Mouse (Mus musculus) limb, embryonic 11.5 days (tissue): ENCODE measurements around the gene Osbpl11. TPM values are rescaled to one million over a fixed set of nuclear protein-coding genes. Genes with fewer than 3 reads are reported as not detected.

Source experiments
- ATAC-seq: fragments of 200-750 bp; cut with Nextera tagmentation; 2 replicates; pipeline ENCODE4 v1.8.0; 2017; ENCODE audit warnings: low read depth; ENCODE audit not compliant: insufficient number of reproducible peaks, low FRiP score, low TSS enrichment
- DNase-seq: peaks from one replicate; pipeline ENCODE4 v3.0.0-alpha.2; 2015; ENCODE audit warnings: low spot score
- H3K27ac ChIP-seq: fragments of 300-500 bp; sonication (generic); replicated peaks from 2 replicates; pipeline ENCODE4 v1.5.1; 2014; ENCODE audit warnings: low read depth, mild to moderate bottlenecking, low read length
- H3K27me3 ChIP-seq: fragments of 300-500 bp; sonication (generic); 2 replicates; pipeline ENCODE4 v1.6.1; 2014; ENCODE audit warnings: mild to moderate bottlenecking, low read length, mixed read lengths; ENCODE audit not compliant: control insufficient read depth, insufficient read depth
- H3K36me3 ChIP-seq: fragments of 300-500 bp; sonication (generic); 2 replicates; pipeline ENCODE4 v1.6.1; 2014; ENCODE audit warnings: mild to moderate bottlenecking, low read length, moderate library complexity, mixed read lengths; ENCODE audit not compliant: control insufficient read depth, insufficient read depth
- H3K4me1 ChIP-seq: fragments of 300-500 bp; sonication (generic); 2 replicates; pipeline ENCODE4 v1.6.1; 2014; ENCODE audit warnings: low read length, mixed read lengths; ENCODE audit not compliant: control insufficient read depth, insufficient read depth
- H3K4me2 ChIP-seq: fragments of 300-500 bp; sonication (generic); 2 replicates; pipeline ENCODE4 v1.6.1; 2014; ENCODE audit warnings: low read depth, mild to moderate bottlenecking, moderate library complexity; ENCODE audit not compliant: severe bottlenecking
- H3K4me3 ChIP-seq: fragments of 300-500 bp; sonication (generic); 2 replicates; pipeline ENCODE4 v1.5.1; 2014; ENCODE audit warnings: low read depth, low read length
- H3K9ac ChIP-seq: fragments of 300-500 bp; sonication (generic); 2 replicates; pipeline ENCODE4 v1.6.1; 2014; ENCODE audit warnings: mild to moderate bottlenecking, low read length
- H3K9me3 ChIP-seq: fragments of 300-500 bp; sonication (generic); 2 replicates; pipeline ENCODE4 v1.6.1; 2016; ENCODE audit warnings: low read length; ENCODE audit not compliant: control insufficient read depth
- WGBS: fragments of 180-500 bp; shearing (Covaris S2); extraction: QIAGEN DNeasy Blood & Tissue Kit; methylation state at CpG from one replicate; pipeline ENCODE4 v1.1.7; 2014; 5-methylcytosine and 5-hydroxymethylcytosine counted together
- polyA plus RNA-seq: library from polyadenylated mRNA; unstranded; fragments of >200 nt; fragmentation: Nextera tagmentation; extraction: Ambion mirVana; gene quantifications from 2 replicates; pipeline ENCODE4 v1.2.1, GENCODE M21; 2014

Osbpl11 gene
- polyA plus RNA-seq, 1 experiment from 2014 or later, result 23.3 TPM

DNA sequence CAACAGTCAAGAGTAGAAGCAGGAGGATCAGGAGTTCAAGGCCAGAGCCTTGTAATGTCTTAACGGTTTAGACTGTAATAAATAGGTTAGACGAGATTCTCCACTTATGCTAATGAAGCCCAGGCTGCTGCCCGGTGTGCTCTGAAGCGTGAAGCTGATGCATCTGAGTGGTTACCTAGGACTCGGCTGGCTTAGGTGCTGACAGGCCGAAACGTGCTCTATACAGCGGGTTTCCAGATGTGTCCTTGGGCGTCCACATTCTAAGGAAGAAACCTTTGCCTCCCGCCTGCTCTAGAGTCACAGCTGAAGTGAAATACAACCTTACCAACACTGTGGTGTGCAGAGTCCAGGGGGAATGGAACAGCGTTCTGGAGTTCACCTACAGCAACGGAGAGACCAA, 49.3 kb downstream of the Osbpl11 start:
- ATAC-seq (no peak), DNase-seq (no peak)
- Histone ChIP-seq H3K4me3 (no peak overlapping the region), H3K9ac (no peak overlapping the region), H3K9me3 (no peaks in the 10 kb centered on the region), H3K36me3 (peaks cover 2% of the 10 kb centered on the region; the same call in 1 of the 2 replicates), H3K4me2 (no peak overlapping the region), H3K27ac (no peak overlapping the region), H3K4me1 (no peaks in the 10 kb centered on the region), H3K27me3 (no peaks in the 10 kb centered on the region)
- 83% methylated on average over 12 of the region's 12 CpGs for WGBS

DNA sequence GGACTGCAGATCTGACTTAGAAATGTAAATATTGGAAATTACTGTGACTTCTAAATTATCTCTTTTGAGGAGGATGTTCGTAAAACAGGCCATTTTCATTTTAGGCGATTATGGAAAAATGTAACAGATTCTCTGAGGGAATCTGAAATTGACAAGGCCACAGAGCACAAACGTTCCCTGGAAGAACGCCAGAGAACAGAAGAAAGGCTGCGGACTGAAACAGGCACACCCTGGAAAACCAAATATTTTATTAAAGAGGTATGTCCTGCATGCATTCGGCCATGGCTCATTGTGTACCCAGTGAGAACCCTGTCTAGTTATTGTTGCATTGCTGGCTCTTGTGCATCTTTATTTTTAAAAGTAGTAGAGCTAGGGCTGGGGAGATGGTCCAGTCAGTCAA, 51.3 kb downstream of the Osbpl11 start:
- Histone ChIP-seq H3K9ac (no peak overlapping the region), H3K36me3 (peaks cover 2% of the 10 kb centered on the region; the same call in 1 of the 2 replicates), H3K4me1 (no peaks in the 10 kb centered on the region), H3K4me3 (no peak overlapping the region), H3K9me3 (no peaks in the 10 kb centered on the region), H3K27ac (no peak overlapping the region), H3K27me3 (no peaks in the 10 kb centered on the region), H3K4me2 (no peak overlapping the region)
- ATAC-seq, result no peak
- DNase-seq, result no peak
- WGBS, result 91% methylated on average over 6 of the region's 6 CpGs

DNA sequence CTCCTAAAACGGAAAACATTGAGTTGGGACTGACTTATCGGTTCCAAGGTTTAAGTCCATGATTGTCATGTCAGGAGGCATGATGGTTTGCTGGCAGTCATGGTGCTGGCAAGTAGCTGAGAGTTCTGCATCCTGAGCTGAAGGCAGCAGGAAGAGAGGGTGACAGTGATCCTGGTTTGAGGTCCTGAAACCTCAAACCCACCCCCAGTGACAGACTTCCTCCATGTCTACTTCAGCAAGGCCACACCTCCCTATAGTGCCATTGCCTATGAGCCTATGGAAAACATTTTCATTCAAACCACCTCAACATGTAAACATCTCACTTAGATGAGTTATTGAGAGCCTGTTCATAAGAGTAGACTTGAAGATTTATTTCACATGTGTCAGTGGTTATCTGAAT, 54.4 kb downstream of the Osbpl11 start:
- Histone ChIP-seq H3K9ac (no peak overlapping the region), H3K4me2 (no peak overlapping the region), H3K9me3 (no peaks in the 10 kb centered on the region), H3K27ac (no peak overlapping the region), H3K4me1 (no peaks in the 10 kb centered on the region), H3K36me3 (peaks cover 7% of the 10 kb centered on the region; the same call in 1 of the 2 replicates), H3K4me3 (no peak overlapping the region), H3K27me3 (no peaks in the 10 kb centered on the region)
- DNase-seq (no peak), ATAC-seq (no peak)
- 93% methylated on average over 2 of the region's 2 CpGs for WGBS

DNA sequence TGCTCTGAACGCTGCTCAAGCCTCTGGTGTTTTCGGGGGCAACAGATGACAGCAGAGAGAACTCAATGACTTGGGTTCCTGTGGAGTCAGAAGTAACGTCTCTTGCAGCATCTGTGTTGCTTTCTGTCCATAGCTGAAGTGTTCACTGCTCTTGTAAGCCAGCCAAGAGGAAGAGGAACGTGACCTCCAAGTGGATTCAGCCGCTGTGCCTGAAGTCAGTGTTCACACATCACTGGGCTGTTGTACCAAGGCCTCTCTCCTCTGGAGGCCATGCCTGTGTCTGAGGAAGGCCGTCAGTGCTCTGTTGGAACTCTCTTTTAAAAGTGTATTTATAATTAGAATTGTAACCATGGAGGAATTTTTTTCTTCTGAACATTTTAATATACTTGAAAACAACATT, 57.2 kb downstream of the Osbpl11 start:
- H3K27ac ChIP-seq, result no peak overlapping the region
- 90% methylated on average over 6 of the region's 6 CpGs for WGBS
- no peak overlapping the region for H3K4me2 ChIP-seq
- H3K27me3 ChIP-seq, result no peaks in the 10 kb centered on the region
- H3K9me3 ChIP-seq, result no peaks in the 10 kb centered on the region
- H3K4me3 ChIP-seq, result no peak overlapping the region
- no peak for DNase-seq
- H3K9ac ChIP-seq, result no peak overlapping the region
- ATAC-seq, result no peak
- peaks cover 7% of the 10 kb centered on the region for H3K36me3 ChIP-seq
- H3K4me1 ChIP-seq, result no peaks in the 10 kb centered on the region

DNA sequence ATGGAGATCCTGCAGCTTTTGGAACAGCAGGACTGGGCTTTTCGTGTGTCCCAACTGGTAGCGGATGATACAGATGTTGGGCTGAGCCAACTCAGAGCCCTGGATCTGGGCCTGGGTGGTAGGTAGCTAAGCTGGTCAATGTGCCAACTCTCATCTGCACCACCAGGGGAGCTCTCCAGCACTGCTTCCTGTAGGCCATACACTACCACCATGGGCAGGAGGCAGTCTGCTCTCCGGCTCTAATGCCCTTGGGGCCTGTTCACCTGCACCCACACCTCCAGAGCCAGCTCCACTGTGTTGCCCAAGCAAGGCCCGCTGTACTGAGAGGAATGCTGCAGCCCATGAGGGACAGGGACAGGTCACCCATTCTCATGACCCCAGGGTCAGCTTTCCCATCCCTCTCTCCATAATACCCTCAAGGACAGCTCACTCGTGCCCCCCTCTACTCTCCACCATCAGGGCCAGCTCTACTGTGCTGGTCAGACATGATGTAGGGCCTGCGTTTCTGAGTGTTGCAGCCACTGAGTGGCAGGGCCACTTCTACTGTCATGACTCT, 59.3 kb downstream of the Osbpl11 start:
- H3K4me3 ChIP-seq, result no peak overlapping the region
- H3K9ac ChIP-seq, result no peak overlapping the region
- H3K27me3 ChIP-seq, result no peaks in the 10 kb centered on the region
- ATAC-seq (no peak), DNase-seq (no peak)
- H3K9me3 ChIP-seq, result no peaks in the 10 kb centered on the region
- H3K27ac ChIP-seq, result no peak overlapping the region
- H3K36me3 ChIP-seq, result peaks cover 4% of the 10 kb centered on the region
- no peaks in the 10 kb centered on the region for H3K4me1 ChIP-seq
- H3K4me2 ChIP-seq, result no peak overlapping the region
- 87% methylated on average over 6 of the region's 6 CpGs for whole genome bisulfite sequencing

DNA sequence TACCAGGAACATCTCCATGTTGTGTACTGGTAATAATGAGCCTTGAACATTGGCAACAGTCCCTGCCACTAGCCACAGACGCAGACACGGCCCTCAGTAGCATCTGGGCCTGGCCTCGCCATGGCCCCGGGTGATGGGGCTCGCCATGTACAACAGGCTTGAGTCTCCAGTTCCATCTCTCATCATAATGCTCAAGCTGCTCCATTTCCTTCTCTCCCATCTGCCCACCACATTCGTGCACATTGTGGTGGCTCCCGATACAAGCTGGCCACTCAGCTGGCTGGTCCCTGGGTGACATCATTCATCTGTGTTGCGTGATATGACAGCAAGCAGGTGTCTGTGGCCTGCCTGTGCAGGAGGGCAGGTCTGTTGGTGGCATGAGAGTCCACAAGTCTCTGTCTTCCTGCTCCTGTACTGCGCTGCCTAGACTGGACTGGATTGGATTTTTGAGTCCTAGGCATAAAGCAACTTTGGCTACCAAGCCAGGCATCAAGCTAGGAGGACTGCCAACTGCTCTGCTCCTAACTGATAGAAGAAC, 60.1 kb downstream of the Osbpl11 start:
- H3K4me2 ChIP-seq, result no peak overlapping the region
- no peak overlapping the region for H3K27ac ChIP-seq
- 95% methylated on average over 9 of the region's 9 CpGs for WGBS
- ATAC-seq (no peak), DNase-seq (no peak)
- peaks cover 4% of the 10 kb centered on the region for H3K36me3 ChIP-seq
- H3K4me1 ChIP-seq, result no peaks in the 10 kb centered on the region
- no peak overlapping the region for H3K9ac ChIP-seq
- no peaks in the 10 kb centered on the region for H3K9me3 ChIP-seq
- H3K27me3 ChIP-seq, result no peaks in the 10 kb centered on the region
- no peak overlapping the region for H3K4me3 ChIP-seq

DNA sequence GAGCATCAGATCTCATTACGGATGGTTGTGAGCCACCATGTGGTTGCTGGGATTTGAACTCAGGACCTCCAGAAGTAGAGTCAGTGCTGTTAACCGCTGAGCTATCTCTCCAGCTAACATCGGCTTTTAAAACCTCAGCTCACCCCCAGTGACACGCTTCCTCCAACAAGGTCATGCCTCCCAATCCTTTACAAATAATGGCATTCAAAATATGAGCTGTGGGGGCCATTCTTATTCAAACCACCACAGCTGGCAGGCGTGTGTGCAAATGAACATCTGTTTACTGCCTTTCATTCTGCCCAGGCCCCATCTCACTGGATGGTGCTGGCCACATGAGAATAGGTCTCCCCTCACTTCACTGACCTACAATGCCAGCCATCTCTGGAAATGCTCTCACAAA, 61.7 kb downstream of the Osbpl11 start:
- Histone ChIP-seq H3K4me3 (no peak overlapping the region), H3K36me3 (peaks cover 4% of the 10 kb centered on the region), H3K9me3 (no peaks in the 10 kb centered on the region), H3K9ac (no peak overlapping the region), H3K4me2 (no peak overlapping the region), H3K4me1 (no peaks in the 10 kb centered on the region), H3K27ac (no peak overlapping the region), H3K27me3 (no peaks in the 10 kb centered on the region)
- DNase-seq (no peak), ATAC-seq (no peak)
- 92% methylated on average over 5 of the region's 5 CpGs for WGBS

DNA sequence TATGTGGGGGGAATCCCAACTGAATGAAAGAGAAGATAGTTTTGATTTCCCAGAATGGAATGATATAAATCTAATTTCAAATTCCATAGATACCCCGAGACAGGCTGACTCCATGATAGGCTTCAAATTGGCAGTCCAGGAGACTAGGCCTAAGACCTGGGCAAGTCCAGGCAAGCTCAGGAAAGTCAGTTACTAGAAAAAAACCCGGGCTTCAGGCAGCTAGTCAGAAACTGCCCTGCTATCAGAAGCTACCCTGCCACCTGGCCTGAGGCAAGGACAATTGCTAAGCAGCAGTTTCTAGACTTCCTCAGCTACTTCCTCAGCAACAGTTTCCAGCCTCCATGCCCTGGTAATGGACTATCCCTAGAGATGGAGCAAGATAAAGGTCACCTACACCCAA, 62.1 kb downstream of the Osbpl11 start:
- H3K27ac ChIP-seq, result no peak overlapping the region

More for the DNA sequence above, 62.1 kb downstream of the Osbpl11 start:
- H3K36me3 ChIP-seq, result peaks cover 4% of the 10 kb centered on the region
- no peak overlapping the region for H3K4me2 ChIP-seq
- ATAC-seq (no peak), DNase-seq (no peak)
- WGBS, result 77% methylated on average over 2 of the region's 2 CpGs
- no peak overlapping the region for H3K9ac ChIP-seq
- H3K4me3 ChIP-seq, result no peak overlapping the region
- no peaks in the 10 kb centered on the region for H3K27me3 ChIP-seq
- no peaks in the 10 kb centered on the region; the same call in 1 of the 2 replicates for H3K4me1 ChIP-seq
- H3K9me3 ChIP-seq, result no peaks in the 10 kb centered on the region
